Mouse (Mus musculus): Measurements from ENCODE around the gene Epn2.

DNA sequence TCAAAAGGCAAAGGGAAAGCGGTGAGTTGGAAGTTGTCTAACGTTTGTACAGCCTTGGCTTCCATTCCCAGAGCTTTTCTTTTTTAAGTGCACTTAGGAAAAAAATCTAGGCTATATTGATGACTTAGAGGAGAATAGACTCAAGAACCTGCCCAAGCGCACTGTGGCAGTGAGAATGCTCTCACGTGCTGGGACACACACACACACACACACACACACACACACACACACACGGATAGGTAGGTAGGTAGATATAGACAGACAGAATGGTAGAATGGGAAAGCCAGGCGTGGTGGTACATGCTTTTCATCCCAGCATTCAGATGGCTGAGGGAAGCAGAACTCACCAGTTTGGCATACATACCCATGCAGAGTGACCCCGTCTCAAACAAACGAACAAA is 41.3 kb upstream of the Epn2 start:
- TF ChIP-seq CTCF (IDR thresholded peaks at IDR 0.05; ENCODE audit: low read depth, low read length) (no peak), POLR2A (IDR thresholded peaks at IDR 0.05; ENCODE audit: borderline replicate concordance, low read depth, low read length) (no peak)

Measured in bone marrow macrophage, adult 2 months (primary cell).